Mouse (Mus musculus): ENCODE measurements around the gene Lipn. TPM values are rescaled to one million over a fixed set of nuclear protein-coding genes. Genes with fewer than 3 reads are reported as not detected.

Lipn gene
- polyA plus RNA-seq, 1 experiment from 2014 or later = not detected

DNA sequence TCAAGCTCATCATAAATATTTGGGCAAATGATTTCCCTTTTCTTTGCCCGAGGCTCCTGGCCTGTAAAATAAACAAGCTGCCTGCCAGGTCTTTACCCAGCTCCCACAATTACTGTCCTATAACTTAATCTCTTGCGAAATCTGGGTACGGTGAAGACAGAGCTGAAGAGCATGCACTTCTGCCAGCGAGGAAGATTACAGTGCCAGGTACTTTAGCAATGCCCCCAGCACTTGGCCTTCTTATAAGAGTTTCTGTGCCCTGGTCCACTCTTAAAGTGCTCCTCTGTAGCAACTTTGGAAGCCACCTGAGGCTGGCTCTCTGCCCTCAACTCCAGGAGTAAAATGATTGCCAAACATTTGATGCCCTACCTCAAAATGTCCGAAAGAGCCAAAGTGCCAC, 28.2 kb downstream of the Lipn start:
- H3K27ac ChIP-seq (replicated peaks) = no peak overlapping the region
- 91% methylated on average over 5 of the region's 5 CpGs for WGBS
- ATAC-seq (ENCODE audit: low FRiP score, low read depth) = no peak

DNA sequence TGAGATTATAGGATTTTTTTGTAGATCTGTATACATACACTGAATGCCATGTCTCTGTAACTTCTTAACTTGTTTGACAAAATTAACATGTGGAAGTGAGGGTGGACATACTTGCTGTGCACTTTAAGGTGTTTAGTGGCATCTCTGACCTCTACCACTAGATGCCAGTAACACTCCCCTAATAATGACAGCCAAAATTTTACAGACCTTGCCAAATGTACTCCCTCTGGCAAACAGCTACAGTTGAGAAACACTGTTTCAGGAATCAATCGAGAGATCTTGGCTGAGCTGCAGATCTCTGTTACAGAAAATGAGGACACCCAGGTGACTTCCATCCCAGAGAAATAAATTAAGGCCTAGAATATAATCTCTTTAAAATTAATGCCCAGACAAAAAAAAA, 29.1 kb downstream of the Lipn start:
- Histone ChIP-seq H3K36me3 (no peaks in the 10 kb centered on the region), H3K4me3 (no peak overlapping the region), H3K4me2 (no peak overlapping the region), H3K9me3 (no peaks in the 10 kb centered on the region), H3K27me3 (no peaks in the 10 kb centered on the region), H3K4me1 (replicated peaks) (no peaks in the 10 kb centered on the region), H3K9ac (no peak overlapping the region), H3K27ac (replicated peaks) (no peak overlapping the region)
- no peak for ATAC-seq (ENCODE audit: low FRiP score, low read depth)
- WGBS = 80% methylated on average over 1 of the region's 1 CpGs

More for the DNA sequence above, 28.2 kb downstream of the Lipn start:
- Histone ChIP-seq H3K27me3 (no peaks in the 10 kb centered on the region), H3K4me3 (no peak overlapping the region), H3K4me1 (replicated peaks) (no peaks in the 10 kb centered on the region), H3K9ac (no peak overlapping the region), H3K36me3 (no peaks in the 10 kb centered on the region), H3K4me2 (no peak overlapping the region), H3K9me3 (no peaks in the 10 kb centered on the region)

DNA sequence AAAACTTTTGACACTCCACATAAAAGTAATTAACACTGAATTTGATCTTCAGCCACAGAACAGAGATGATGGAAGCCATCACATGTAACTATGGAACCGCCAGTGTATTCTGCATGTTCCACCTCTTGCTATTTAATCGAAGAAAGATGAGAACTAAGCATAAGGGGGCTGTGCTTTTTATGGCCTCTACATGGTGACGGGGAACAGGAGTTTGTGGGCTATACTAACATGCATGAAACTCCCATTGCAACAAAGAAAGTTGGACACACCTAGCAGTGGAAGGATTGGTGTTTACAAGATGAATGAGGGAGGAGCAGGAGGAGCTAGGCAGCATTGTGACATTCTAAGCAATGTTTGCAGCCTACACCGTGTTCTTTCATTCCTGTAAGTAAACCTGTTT, 33.5 kb downstream of the Lipn start, which contains the start of gene Lipm:
TSS of gene Lipm (plus strand) at position 301 of the 400 bp plus-strand sequence.
- 92% methylated on average over 4 of the region's 4 CpGs for WGBS
- Histone ChIP-seq H3K4me3 (no peak within 1 kb of the TSS), H3K27ac (replicated peaks) (no peak within 1 kb of the TSS), H3K36me3 (no peaks in the 10 kb centered on the region), H3K9ac (no peak within 1 kb of the TSS), H3K27me3 (no peaks in the 10 kb centered on the region), H3K9me3 (no peaks in the 10 kb centered on the region), H3K4me2 (no peak within 1 kb of the TSS), H3K4me1 (replicated peaks) (no peaks in the 10 kb centered on the region)
- ATAC-seq (ENCODE audit: low FRiP score, low read depth) = no peak

DNA sequence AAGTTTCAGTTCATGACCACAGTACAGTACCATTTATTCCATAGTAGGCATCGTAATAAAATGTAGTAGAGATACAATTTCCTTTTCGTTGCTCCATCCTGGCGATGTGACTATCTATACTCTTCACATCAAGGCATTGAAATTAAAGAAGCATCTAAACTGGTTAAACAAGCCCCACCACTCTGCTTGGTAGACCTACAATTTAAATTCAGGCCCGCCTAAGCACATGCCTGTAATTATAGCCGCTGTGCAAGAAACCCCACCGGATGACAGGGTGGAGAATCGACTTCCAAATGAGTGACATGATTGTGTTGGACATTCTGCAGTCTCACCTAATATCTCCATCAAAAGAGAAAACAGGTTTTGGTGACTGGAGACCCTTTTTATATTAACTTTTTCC, 34.7 kb downstream of the Lipn start:
- H3K9me3 ChIP-seq = no peaks in the 10 kb centered on the region
- H3K4me1 ChIP-seq (replicated peaks) = no peaks in the 10 kb centered on the region
- no peak for ATAC-seq (ENCODE audit: low FRiP score, low read depth)
- H3K27ac ChIP-seq (replicated peaks) = no peak overlapping the region
- no peaks in the 10 kb centered on the region for H3K27me3 ChIP-seq
- no peak overlapping the region for H3K4me3 ChIP-seq
- no peaks in the 10 kb centered on the region for H3K36me3 ChIP-seq
- no peak overlapping the region for H3K9ac ChIP-seq
- 94% methylated on average over 7 of the region's 7 CpGs for WGBS
- H3K4me2 ChIP-seq = no peak overlapping the region

DNA sequence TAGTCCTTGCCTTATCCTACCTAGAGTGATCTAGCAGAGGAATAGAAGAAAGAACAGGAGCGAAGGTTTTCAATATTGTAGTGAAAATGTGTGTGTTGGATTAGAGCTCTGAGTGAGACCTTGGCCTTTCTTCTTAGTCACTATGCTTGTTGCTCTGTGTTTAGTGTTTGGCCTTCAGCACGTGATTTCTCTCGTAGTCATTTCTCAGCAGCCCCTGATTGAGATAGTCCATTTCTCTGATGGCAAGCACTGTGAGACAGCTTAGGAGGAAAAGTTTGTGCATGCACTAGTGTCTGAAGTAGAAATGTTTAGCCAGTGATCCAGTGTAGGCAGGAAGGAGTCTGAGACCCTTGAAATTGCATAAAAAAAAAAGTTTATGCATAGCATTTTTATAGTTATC, 37.7 kb downstream of the Lipn start:
- Histone ChIP-seq H3K27ac (replicated peaks) (no peak overlapping the region), H3K9me3 (no peaks in the 10 kb centered on the region), H3K4me3 (no peak overlapping the region), H3K27me3 (no peaks in the 10 kb centered on the region), H3K4me2 (no peak overlapping the region), H3K9ac (no peak overlapping the region), H3K36me3 (no peaks in the 10 kb centered on the region), H3K4me1 (replicated peaks) (no peaks in the 10 kb centered on the region)
- 91% methylated on average over 3 of the region's 3 CpGs for WGBS
- no peak for ATAC-seq (ENCODE audit: low FRiP score, low read depth)

DNA sequence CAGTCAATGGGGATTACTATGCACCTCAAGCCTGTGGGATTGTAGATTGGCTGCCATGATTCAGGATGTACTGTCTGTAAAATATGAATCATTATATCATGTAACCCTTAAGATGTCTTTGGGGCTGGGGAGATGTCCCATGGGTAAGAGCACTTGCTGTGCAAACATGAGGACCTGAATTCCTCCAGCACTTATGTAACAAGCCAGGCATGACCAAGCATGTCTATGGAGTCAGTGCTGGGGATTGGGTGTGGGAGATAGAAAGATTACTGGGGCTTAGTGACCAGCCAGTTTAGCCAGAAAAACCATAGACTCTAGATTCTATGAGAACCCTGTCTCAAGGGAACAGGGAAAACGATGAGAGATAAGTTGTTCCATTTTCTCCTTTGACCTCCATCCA, 51.9 kb downstream of the Lipn start:
- H3K4me3 ChIP-seq = no peak overlapping the region
- no peak overlapping the region for H3K9ac ChIP-seq
- H3K36me3 ChIP-seq = no peaks in the 10 kb centered on the region
- H3K9me3 ChIP-seq = no peaks in the 10 kb centered on the region
- H3K4me1 ChIP-seq (replicated peaks) = no peaks in the 10 kb centered on the region
- ATAC-seq (ENCODE audit: low FRiP score, low read depth) = no peak
- H3K27ac ChIP-seq (replicated peaks) = no peak overlapping the region
- no peak overlapping the region for H3K4me2 ChIP-seq
- no peaks in the 10 kb centered on the region for H3K27me3 ChIP-seq
- 89% methylated on average over 1 of the region's 1 CpGs for WGBS

DNA sequence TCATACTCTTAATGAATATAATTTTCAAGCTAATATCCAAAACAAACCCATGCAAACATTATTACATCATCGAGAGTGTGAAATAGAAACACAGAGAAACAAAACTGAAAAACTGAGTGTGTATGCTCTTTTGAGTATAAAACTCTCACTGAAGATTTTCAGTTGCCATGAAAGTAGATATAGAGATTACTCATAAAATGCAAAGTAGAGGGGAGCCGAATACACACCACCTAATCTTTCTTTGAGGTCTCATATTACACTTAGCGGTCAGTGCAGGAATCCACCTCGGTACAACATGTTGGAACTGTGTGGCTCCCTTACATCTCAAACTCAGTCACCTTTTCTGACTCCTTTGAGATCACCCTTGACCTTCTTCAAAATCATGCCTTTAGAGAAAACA, 52.5 kb downstream of the Lipn start:
- H3K9me3 ChIP-seq = no peaks in the 10 kb centered on the region

DNA sequence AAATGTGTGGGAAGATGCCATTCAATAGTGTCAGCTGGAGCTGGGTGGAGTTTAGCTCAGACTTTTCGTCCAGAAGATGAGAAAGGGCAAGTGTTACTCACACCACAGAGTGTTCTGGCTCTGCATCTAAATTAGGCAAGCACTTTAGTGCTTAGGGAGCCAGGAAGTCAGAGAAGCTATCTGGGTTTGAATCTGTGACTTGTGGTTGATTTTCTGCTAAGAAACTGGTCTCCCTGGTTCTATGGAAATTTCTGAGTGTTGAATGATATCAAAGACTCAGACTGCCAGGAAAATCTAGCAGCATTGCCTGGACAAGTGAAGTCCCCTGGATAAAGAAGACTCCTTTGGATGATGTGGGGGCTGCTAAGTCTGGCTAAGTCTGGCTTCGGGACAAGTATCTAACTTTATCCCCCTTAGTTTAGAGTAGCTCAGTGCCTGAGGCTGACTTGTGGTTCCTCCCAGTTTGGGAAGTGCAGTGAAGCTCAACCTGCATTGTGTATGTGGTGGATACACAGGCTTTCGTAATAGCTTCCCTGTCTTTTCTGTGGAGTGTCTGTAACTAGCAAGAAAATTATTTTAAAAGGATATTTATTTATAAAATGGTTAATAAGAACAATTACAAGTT, 53.1 kb downstream of the Lipn start:
- WGBS = 76% methylated on average over 3 of the region's 3 CpGs
- ATAC-seq (ENCODE audit: low FRiP score, low read depth) = no peak

More for the DNA sequence above, 52.5 kb downstream of the Lipn start:
- no peak for ATAC-seq (ENCODE audit: low FRiP score, low read depth)
- no peaks in the 10 kb centered on the region for H3K36me3 ChIP-seq
- no peak overlapping the region for H3K27ac ChIP-seq (replicated peaks)
- H3K4me2 ChIP-seq = no peak overlapping the region
- 92% methylated on average over 4 of the region's 4 CpGs for WGBS
- H3K27me3 ChIP-seq = no peaks in the 10 kb centered on the region
- H3K4me3 ChIP-seq = no peak overlapping the region
- H3K9ac ChIP-seq = no peak overlapping the region
- no peaks in the 10 kb centered on the region for H3K4me1 ChIP-seq (replicated peaks)

More for the DNA sequence above, 53.1 kb downstream of the Lipn start:
- Histone ChIP-seq H3K36me3 (no peaks in the 10 kb centered on the region), H3K4me1 (replicated peaks) (no peaks in the 10 kb centered on the region), H3K27me3 (no peaks in the 10 kb centered on the region), H3K9me3 (no peaks in the 10 kb centered on the region), H3K4me3 (no peak overlapping the region), H3K4me2 (no peak overlapping the region), H3K27ac (replicated peaks) (no peak overlapping the region), H3K9ac (no peak overlapping the region)

Small RNAs within 50 kb of the gene (microRNA-seq; reads per million reads assigned to microRNA genes)
- gene Gm23334 = not detected

Other genes starting within 250 kb of the Lipn start
- gene Lipf, start 106.2 kb upstream of the Lipn start, polyA plus RNA-seq (2015; fragmentation: Nextera tagmentation; extraction: Ambion mirVana) = not detected in 2 replicates
- gene Lipk, start 59.1 kb upstream of the Lipn start, polyA plus RNA-seq (2015; fragmentation: Nextera tagmentation; extraction: Ambion mirVana) = not detected in 2 replicates
- not detected in 2 replicates for gene Lipm, start 33.6 kb downstream of the Lipn start, polyA plus RNA-seq (2015; fragmentation: Nextera tagmentation; extraction: Ambion mirVana)
- not detected in 2 replicates for gene Ankrd22, start 98.7 kb downstream of the Lipn start, polyA plus RNA-seq (2015; fragmentation: Nextera tagmentation; extraction: Ambion mirVana)
- 21.0 and 24.0 TPM in 2 replicates for gene Stambpl1, start 124.9 kb downstream of the Lipn start, polyA plus RNA-seq (2015; fragmentation: Nextera tagmentation; extraction: Ambion mirVana)
- 18.3 and 19.2 TPM in 2 replicates for gene Acta2, start 188.2 kb downstream of the Lipn start, polyA plus RNA-seq (2015; fragmentation: Nextera tagmentation; extraction: Ambion mirVana)
- 1.3 and 1.6 TPM in 2 replicates for gene Fas, start 223.3 kb downstream of the Lipn start, polyA plus RNA-seq (2015; fragmentation: Nextera tagmentation; extraction: Ambion mirVana)

Data from hindbrain, embryonic 15.5 days (tissue).